Mouse (Mus musculus) CD8-positive naive resting alpha-beta T cell, adult 57 days (primary cell): ENCODE results near the gene Gm9508. TPM values are rescaled to one million over a fixed set of nuclear protein-coding genes. Genes with fewer than 3 reads are reported as not detected.

Source experiments
- total RNA-seq: library from RNA; stranded (reverse); gene quantifications from one replicate; pipeline ENCODE4 v1.2.4, GENCODE M21; 2023

Gm9508 gene
- total RNA-seq = not detected

DNA sequence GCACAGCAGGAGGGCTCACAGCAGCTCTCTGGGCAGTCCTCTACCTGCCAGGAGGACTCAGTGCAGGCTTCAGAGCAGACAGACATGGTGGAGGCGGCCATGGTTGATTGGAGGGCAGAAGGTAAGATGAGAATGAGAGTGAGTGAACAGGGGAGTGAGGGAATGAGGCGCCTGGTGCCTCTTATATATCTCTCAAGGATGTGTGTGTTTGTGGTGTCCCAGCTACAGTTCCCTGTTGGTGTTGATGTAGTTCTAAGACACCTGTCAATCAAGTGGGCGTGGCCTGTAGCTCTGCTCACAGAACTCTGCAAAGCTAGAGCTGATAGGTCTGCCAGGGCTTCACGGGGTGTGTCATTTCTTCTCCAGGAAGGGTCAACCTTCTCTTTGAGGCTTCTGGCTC, at the start of gene Gm9508:
Gm9508 (minus strand) TSS at position 101 of the 400 bp plus-strand sequence.

DNA sequence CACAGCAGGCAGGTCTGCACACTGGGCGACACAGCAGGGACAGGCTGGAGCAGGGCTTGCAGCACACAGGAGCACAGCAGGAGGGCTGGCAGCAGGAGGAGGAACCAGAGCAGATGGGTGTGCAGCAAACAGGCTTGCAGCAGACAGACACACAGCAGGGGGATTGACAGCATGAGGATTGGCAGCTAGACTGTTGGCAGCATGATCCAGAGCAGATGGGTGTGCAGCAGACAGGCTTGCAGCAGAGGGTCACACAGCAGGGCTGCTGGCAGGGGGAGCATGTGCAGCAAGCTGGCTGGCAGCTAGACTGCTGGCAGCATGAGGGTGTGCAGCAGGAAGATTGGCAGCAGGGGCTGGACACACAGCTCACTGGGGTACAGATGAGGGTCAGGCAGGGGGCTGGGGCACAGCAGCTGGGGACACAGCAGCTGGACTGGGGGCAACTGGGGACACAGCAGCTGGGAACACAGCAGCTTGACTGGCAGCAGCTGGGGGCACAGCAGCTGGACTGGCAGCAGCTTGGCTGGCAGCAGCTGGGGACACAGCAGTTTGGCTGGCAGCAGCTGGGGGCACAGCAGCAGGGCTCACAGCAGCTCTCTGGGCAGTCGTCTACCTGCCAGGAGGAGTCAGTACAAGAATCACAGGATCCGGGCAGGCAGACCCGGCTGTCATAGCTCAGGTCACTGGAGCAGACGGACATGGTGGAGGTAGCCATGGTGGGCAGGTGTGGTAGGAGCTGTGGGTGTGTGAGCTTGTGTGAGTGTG, 45.1 kb upstream of the Gm9508 start, which contains the start of gene Gm18596:
Gm18596 (minus strand) TSS at position 715 of the 765 bp plus-strand sequence.

DNA sequence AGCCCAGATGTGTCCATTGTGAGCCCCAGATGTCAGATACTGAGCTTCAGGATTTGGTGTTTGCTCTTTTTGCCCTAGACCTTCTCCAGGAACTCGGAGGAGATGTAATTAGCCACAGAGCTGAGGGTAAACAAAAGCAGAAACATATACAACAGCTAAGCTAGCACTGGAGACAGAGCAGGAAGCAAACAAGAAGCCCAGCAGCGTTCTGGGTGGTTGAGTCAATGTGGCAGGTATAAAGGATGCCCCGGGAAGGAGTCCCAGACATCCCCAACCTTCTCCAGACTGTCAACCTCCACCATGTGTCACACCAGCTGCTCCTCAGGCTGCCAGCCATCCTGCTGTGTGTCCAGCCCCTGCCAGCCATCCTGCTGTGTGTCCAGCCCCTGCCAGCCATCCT, 29.2 kb upstream of the Gm9508 start, which contains the start of gene Gm10100:
Gm10100 (plus strand) TSS at position 301 of the 400 bp plus-strand sequence.

DNA sequence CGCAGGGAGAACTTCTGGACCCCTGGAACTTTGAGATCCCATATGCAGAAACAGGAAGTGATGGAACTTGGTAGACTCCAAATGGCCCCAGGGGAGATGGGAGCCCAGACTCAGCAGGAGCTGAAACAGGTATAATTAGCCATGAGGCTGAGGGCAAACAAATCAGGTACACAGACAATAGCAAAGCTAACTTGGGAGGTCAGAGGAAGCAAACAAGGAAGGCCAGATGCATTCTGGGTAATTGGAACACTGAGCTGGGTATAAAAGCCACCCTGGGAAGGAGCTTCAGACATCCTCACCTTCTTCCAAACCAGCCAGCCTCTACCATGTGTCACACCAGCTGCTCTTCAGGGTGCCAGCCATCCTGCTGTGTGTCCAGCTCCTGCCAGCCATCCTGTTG, 23.3 kb upstream of the Gm9508 start, which contains the start of gene Krtap12-1:
Krtap12-1 (plus strand) TSS at position 301 of the 400 bp plus-strand sequence.

DNA sequence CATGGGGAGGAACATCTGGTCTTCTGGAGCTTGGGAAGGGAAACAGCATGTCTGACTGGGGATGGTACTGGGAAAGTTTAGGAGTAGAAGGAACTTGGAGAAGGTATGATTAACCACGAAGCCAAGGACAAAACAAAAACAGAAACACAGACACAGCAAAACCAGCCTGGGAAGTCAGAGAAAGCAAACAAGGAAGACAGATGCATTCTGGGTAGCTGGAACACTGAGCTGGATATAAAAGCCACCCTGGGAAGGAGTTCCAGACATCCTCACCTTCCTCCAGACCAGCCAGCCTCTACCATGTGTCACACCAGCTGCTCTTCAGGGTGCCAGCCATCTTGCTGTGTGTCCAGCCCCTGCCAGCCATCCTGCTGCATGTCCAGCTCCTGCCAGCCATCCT, 18.5 kb upstream of the Gm9508 start, which contains the start of gene Gm10142:
Gm10142 (plus strand) TSS at position 301 of the 400 bp plus-strand sequence.

DNA sequence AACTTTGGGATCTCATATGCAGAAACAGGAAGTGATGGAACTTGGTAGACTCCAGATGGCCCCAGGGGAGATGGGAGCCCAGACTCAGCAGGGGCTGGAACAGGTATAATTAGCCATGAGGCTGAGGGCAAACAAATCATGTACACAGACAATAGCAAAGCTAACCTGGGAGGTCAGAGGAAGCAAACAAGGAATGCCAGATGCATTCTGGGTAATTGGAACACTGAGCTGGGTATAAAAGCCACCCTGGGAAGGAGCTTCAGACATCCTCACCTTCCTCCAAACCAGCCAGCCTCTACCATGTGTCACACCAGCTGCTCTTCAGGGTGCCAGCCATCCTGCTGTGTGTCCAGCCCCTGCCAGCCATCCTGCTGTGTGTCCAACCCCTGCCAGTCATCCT, 14.1 kb upstream of the Gm9508 start, which contains the start of gene Gm10024:
Gm10024 (plus strand) TSS at position 301 of the 400 bp plus-strand sequence.

DNA sequence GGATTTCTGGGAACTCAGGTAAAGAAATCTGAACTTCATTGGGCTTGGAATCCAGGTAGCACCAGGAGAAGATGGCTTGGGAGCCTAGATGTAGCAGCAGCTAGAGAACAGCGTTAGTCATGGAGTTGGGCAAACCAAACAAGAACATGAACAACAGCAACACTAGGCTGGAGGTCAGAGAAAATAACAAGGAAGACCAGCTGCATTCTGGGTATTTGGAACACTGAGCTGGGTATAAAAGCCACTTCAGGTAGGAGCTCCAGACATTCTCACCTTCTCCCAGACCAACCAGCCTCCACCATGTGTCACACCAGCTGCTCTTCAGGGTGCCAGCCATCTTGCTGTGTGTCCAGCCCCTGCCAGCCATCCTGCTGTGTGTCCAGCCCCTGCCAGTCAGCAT, 9.3 kb upstream of the Gm9508 start, which contains the start of gene Gm10272:
Gm10272 (plus strand) TSS at position 301 of the 400 bp plus-strand sequence.

DNA sequence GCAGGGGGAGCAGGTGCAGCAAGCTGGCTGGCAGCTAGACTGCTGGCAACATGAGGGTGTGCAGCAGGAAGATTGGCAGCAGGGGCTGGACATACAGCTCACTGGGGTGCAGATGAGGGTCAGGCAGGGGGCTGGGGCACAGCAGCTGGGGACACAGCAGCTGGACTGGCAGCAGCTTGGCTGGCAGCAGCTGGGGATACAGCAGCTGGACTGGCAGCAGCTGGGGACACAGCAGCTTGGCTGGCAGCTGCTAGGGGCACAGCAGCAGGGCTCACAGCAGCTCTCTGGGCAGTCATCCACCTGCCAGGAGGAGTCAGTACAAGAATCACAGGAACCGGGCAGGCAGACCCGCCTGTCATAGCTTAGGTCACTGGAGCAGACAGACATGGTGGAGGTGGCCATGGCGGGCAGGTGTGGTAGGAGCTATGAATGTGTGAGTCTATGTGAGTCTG, 6.7 kb downstream of the Gm9508 start, which contains the start of gene Gm19402:
Gm19402 (minus strand) TSS at position 402 of the 452 bp plus-strand sequence.

DNA sequence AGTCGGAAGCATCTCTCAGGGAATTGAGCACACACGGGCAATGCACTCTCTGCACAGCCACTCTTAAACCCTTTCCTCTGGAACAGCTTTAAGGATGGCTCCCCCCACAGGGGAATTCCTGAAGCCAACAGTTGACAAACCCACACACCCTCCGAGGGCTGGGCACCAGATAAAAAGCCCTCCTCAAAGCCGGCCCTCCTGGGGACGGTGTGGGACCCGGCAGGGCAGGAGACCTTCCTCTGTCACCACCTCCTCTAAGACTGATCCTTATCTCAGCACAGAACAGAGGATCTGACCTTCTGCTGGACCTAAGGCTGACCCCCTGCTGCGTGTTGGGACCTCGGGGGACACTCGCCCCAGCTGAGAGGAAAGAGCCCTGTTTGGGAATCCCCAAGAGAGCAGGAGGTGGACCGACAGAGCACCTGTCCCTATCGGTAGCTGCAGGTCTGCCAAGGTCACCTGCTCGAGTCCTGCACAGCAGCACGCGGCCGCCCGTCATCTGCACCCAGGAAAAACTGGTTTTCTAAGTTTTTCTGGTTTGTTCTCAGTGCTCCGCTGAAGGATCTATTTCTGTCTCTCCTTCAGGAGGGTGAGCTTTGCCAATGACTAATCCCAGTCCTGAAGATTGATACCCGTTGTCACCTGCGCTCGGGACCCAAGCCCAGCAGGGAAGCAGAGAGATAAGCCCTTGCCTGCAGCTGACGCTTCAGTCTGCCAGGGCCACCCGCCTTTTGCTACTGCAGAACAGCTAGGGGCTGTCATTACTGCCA, 11.0 kb downstream of the Gm9508 start, which contains the start of gene Tspear:
Tspear (plus strand) TSS at position 675 of the 770 bp plus-strand sequence.

Other genes starting within 250 kb of the Gm9508 start
- gene Fam207a, start 181.4 kb downstream of the Gm9508 start, total RNA-seq = 28.1 TPM
- gene Itgb2, start 167.0 kb downstream of the Gm9508 start, total RNA-seq = 207 TPM
- 89.3 TPM for gene Pttg1ip, start 115.5 kb downstream of the Gm9508 start, total RNA-seq
- 49.8 TPM for gene Sumo3, start 91.1 kb downstream of the Gm9508 start, total RNA-seq
- gene Gm49325, start 91.0 kb downstream of the Gm9508 start, total RNA-seq = 2.4 TPM
- 41.4 TPM for gene Ube2g2, start 75.0 kb downstream of the Gm9508 start, total RNA-seq
- 1.2 TPM for gene Tspear, start 10.7 kb downstream of the Gm9508 start, total RNA-seq
- not detected for gene Gm19402, start 6.5 kb downstream of the Gm9508 start, total RNA-seq
- gene Gm10272, start 9.4 kb upstream of the Gm9508 start, total RNA-seq = not detected
- gene Gm10024, start 14.2 kb upstream of the Gm9508 start, total RNA-seq = not detected
- not detected for gene Gm10142, start 18.6 kb upstream of the Gm9508 start, total RNA-seq
- gene Krtap12-1, start 23.4 kb upstream of the Gm9508 start, total RNA-seq = not detected
- gene Gm10100, start 29.3 kb upstream of the Gm9508 start, total RNA-seq = not detected
- gene Gm18596, start 45.4 kb upstream of the Gm9508 start, total RNA-seq = not detected
- not detected for gene Gm9736, start 54.1 kb upstream of the Gm9508 start, total RNA-seq
- gene Gm3233, start 62.4 kb upstream of the Gm9508 start, total RNA-seq = not detected
- not detected for gene Gm3238, start 74.1 kb upstream of the Gm9508 start, total RNA-seq
- not detected for gene Gm7138, start 79.7 kb upstream of the Gm9508 start, total RNA-seq
- not detected for gene Gm3250, start 85.3 kb upstream of the Gm9508 start, total RNA-seq
- not detected for gene Gm7137, start 91.0 kb upstream of the Gm9508 start, total RNA-seq
- not detected for gene Gm9639, start 97.8 kb upstream of the Gm9508 start, total RNA-seq
- not detected for gene Gm19668, start 101.9 kb upstream of the Gm9508 start, total RNA-seq
- gene Gm9507, start 114.6 kb upstream of the Gm9508 start, total RNA-seq = not detected
- gene Gm2696, start 117.4 kb upstream of the Gm9508 start, total RNA-seq = not detected
- gene Krtap10-4, start 129.9 kb upstream of the Gm9508 start, total RNA-seq = not detected
- gene Krtap10-10, start 138.7 kb upstream of the Gm9508 start, total RNA-seq = not detected
- gene Gm36176, start 149.6 kb upstream of the Gm9508 start, total RNA-seq = not detected
- gene Gm10318, start 155.6 kb upstream of the Gm9508 start, total RNA-seq = not detected
- not detected for gene Gm3285, start 164.7 kb upstream of the Gm9508 start, total RNA-seq
- gene Lrrc3, start 205.3 kb upstream of the Gm9508 start, total RNA-seq = not detected